ENCODE assay signal across 10 mouse cellular contexts in genomic region chr8:115150446-115151109, GRCm38 (mm10).
DNase-seq lines count a peak whose midpoint lies in the region; ATAC-seq lines count a peak whose summit lies in the region.
"Had no signal": no experiment of that assay in that cellular context is flagged by ENCODE, and none has a peak within 500 bp of the region (broad histone marks: within the 10 kb centered on the region; RNA-seq: fewer than 3 reads in every experiment).

No protein-coding gene starts in this region.

- 81% methylated on average over 24 of the region's 24 CpGs for WGBS in midbrain, embryonic 11.5 days
- 59% methylated on average over 24 of the region's 24 CpGs for WGBS in midbrain, embryonic 16.5 days
- 42% methylated on average over 24 of the region's 24 CpGs for WGBS in hindbrain, embryonic 13.5 days
- WGBS in liver, embryonic 12.5 days (ENCODE audit: insufficient replicate concordance), result 43% methylated on average over 24 of the region's 24 CpGs
- WGBS in stomach, embryonic 15.5 days, result 42% methylated on average over 24 of the region's 24 CpGs

- no peaks in the 10 kb centered on the region for H3K36me3 ChIP-seq in midbrain, embryonic 11.5 days (ENCODE audit: control insufficient read depth, insufficient read depth, low read length)
- no peaks in the 10 kb centered on the region for H3K36me3 ChIP-seq in midbrain, embryonic 16.5 days (ENCODE audit: control insufficient read depth, insufficient read depth, low read length)
- H3K36me3 ChIP-seq in hindbrain, embryonic 13.5 days, result no peaks in the 10 kb centered on the region
- no peaks in the 10 kb centered on the region for H3K36me3 ChIP-seq in liver, embryonic 12.5 days
- no peaks in the 10 kb centered on the region for H3K36me3 ChIP-seq in stomach, embryonic 15.5 days

- no peak overlapping the region for H3K27ac ChIP-seq in midbrain, embryonic 11.5 days (ENCODE audit: low read depth, low read length)
- no peak overlapping the region for H3K27ac ChIP-seq in midbrain, embryonic 16.5 days (ENCODE audit: low read length)
- H3K27ac ChIP-seq in hindbrain, embryonic 13.5 days, result peak overlapping the region; percentile 49; the same call in 1 of the 2 replicates
- H3K27ac ChIP-seq in liver, embryonic 12.5 days, result peak overlapping the region; percentile 11; the same call in 1 of the 2 replicates
- H3K27ac ChIP-seq in stomach, embryonic 15.5 days, result no peak overlapping the region

- peaks cover 3% of the 10 kb centered on the region; the same call in 1 of the 2 replicates for H3K27me3 ChIP-seq in midbrain, embryonic 11.5 days (ENCODE audit: control insufficient read depth, insufficient read depth, low read length)
- peaks cover 6% of the 10 kb centered on the region; the same call in 1 of the 2 replicates for H3K27me3 ChIP-seq in midbrain, embryonic 16.5 days (ENCODE audit: control insufficient read depth, insufficient read depth, low read depth, low read length)
- peaks cover 22% of the 10 kb centered on the region; the same call in 1 of the 2 replicates for H3K27me3 ChIP-seq in hindbrain, embryonic 13.5 days
- H3K27me3 ChIP-seq in liver, embryonic 12.5 days (replicated peaks), result peaks cover 7% of the 10 kb centered on the region; the same call in 1 of the 2 replicates
- 0 out of 2 replicates have a peak, but pooled peaks cover 5% of the 10 kb centered on the region for H3K27me3 ChIP-seq in stomach, embryonic 15.5 days (replicated peaks)

- peak; percentile 49; the same call in 1 of the 2 replicates for ATAC-seq in midbrain, embryonic 11.5 days (ENCODE audit: low FRiP score)
- ATAC-seq in midbrain, embryonic 16.5 days, result no peak
- peak; percentile 33; the same call in 1 of the 2 replicates for ATAC-seq in hindbrain, embryonic 13.5 days (ENCODE audit: low FRiP score)
- ATAC-seq in liver, embryonic 12.5 days, result peak; percentile 86
- ATAC-seq in stomach, embryonic 15.5 days (ENCODE audit: insufficient read depth, low FRiP score, low read depth), result peak; percentile 73; the same call in 1 of the 2 replicates

- H3K9ac ChIP-seq in midbrain, embryonic 11.5 days (ENCODE audit: low read length), result no peak overlapping the region
- H3K9ac ChIP-seq in midbrain, embryonic 16.5 days (ENCODE audit: low read depth, low read length), result no peak overlapping the region
- H3K9ac ChIP-seq in hindbrain, embryonic 13.5 days, result no peak overlapping the region
- H3K9ac ChIP-seq in liver, embryonic 12.5 days, result no peak overlapping the region
- H3K9ac ChIP-seq in stomach, embryonic 15.5 days, result no peak overlapping the region

- H3K4me1 ChIP-seq in midbrain, embryonic 11.5 days (ENCODE audit: control insufficient read depth, insufficient read depth, low read length), result peaks cover 4% of the 10 kb centered on the region
- H3K4me1 ChIP-seq in midbrain, embryonic 16.5 days (ENCODE audit: control insufficient read depth, insufficient read depth, low read length), result peaks cover 18% of the 10 kb centered on the region
- peaks cover 42% of the 10 kb centered on the region for H3K4me1 ChIP-seq in hindbrain, embryonic 13.5 days (replicated peaks)
- H3K4me1 ChIP-seq in liver, embryonic 12.5 days, result peaks cover 39% of the 10 kb centered on the region
- H3K4me1 ChIP-seq in stomach, embryonic 15.5 days, result no peaks in the 10 kb centered on the region

- no peak for DNase-seq in midbrain, embryonic 11.5 days (ENCODE audit: low spot score, missing footprints)
- DNase-seq in thymus, postnatal 25 days, result no peak
- DNase-seq in right cerebral cortex, postnatal 25 days, result no peak
- DNase-seq: cerebellum, adult 9-10 months; gastrocnemius, postnatal 10 days; thymus, adult 18-20 months had no signal

- no peak overlapping the region for H3K4me2 ChIP-seq in midbrain, embryonic 11.5 days
- no peak overlapping the region for H3K4me2 ChIP-seq in midbrain, embryonic 16.5 days (ENCODE audit: low read length)
- no peak overlapping the region for H3K4me2 ChIP-seq in hindbrain, embryonic 13.5 days
- H3K4me2 ChIP-seq in liver, embryonic 12.5 days, result peak overlapping the region; percentile 46
- no peak overlapping the region for H3K4me2 ChIP-seq in stomach, embryonic 15.5 days

- no peak overlapping the region for H3K4me3 ChIP-seq in midbrain, embryonic 11.5 days (ENCODE audit: low read depth, low read length)
- H3K4me3 ChIP-seq in midbrain, embryonic 16.5 days (ENCODE audit: low read depth, low read length), result no peak overlapping the region
- no peak overlapping the region for H3K4me3 ChIP-seq in hindbrain, embryonic 13.5 days
- H3K4me3 ChIP-seq in liver, embryonic 12.5 days, result no peak overlapping the region
- no peak overlapping the region for H3K4me3 ChIP-seq in stomach, embryonic 15.5 days (replicated peaks)

- H3K9me3 ChIP-seq in midbrain, embryonic 11.5 days (ENCODE audit: control insufficient read depth, low read length), result no peaks in the 10 kb centered on the region
- no peaks in the 10 kb centered on the region for H3K9me3 ChIP-seq in midbrain, embryonic 16.5 days (replicated peaks; ENCODE audit: control insufficient read depth, low read length, poor library complexity, severe bottlenecking)
- no peaks in the 10 kb centered on the region for H3K9me3 ChIP-seq in hindbrain, embryonic 13.5 days
- H3K9me3 ChIP-seq in liver, embryonic 12.5 days (replicated peaks), result no peaks in the 10 kb centered on the region
- no peaks in the 10 kb centered on the region for H3K9me3 ChIP-seq in stomach, embryonic 15.5 days

Comparison
In these comparisons a context has a peak if more than half of its experiments do, and no peak if none do; other contexts are left out.
1. H3K27ac ChIP-seq: peak in hindbrain, embryonic 13.5 days (single experiment) and liver, embryonic 12.5 days (single experiment); none in midbrain, embryonic 11.5 days (single experiment), midbrain, embryonic 16.5 days (single experiment) and stomach, embryonic 15.5 days (single experiment).